Mouse (Mus musculus) gastrocnemius, postnatal 14 days (tissue): ENCODE measurements around the gene Npb. TPM values are rescaled to one million over a fixed set of nuclear protein-coding genes. Genes with fewer than 3 reads are reported as not detected.

Experiments
- DNase-seq: peaks from one replicate; pipeline ENCODE4 v3.0.0; 2021; ENCODE audit warnings: mixed read lengths
- intact Hi-C: fragments of 180-260 bp; cut with DNase I; formaldehyde crosslinking; loops from one replicate; pipeline ENCODE4 v1.15.1; 2025; ENCODE audit warnings: low total_unique reads
- total RNA-seq, 2 experiments: library from RNA; stranded (reverse); gene quantifications; 2 replicates each; pipeline ENCODE4 v1.2.3; 2021

Gene Npb
- total RNA-seq, 2 experiments from 2014 or later = not detected

DNA sequence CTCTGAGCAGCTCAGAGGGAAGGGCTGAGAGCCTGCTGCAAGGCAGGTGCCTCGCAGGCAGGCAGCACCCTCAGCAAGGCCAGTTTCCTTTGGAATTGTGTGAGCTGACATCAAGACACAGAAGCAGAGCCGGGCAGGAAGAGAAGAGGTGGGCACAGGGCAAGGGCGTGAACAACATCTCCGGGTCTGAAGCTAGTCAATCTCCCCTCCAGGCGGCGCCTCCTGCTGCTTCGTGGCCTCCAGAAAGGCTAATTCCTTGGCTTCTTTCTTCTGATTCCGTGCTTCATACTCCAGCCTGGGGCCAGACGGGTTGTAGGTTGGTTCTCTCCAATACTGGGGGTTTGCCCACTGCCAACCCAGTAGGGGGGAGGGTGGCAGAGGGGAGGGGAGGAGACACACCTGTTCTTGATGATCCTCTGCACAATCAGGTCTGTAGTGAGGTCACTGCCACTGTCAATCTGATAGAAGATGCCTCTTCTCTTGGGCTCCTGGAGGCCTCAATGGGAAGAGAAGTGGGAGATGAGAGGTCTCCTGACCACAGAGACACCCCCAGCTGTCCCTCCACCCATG is 2.3 kb downstream of the Npb start:
- intact Hi-C loops = loop anchor here (5.0 kb wide), 1 partner anchor 93 kb away; no protein-coding TSS in a partner anchor
- DNase-seq = no peak

DNA sequence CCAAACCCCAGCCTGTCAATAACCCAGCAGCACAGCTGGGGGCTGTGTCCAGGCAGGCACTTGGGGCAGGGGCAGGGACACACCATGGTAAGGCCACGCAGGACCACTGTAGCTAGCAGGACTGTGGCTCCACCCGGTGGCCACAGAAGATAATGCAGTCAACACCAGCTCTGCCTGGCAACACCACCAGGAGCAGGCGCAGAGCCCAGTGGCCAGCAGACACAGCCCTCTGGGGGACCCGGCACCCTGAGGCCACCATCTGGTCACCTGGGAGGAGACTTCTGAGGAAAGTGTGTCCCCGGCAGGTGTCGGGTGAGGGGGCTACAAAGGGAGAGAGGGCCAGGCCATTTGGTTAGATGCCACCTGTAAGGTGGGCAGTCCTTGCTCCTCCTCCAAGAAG is 4.5 kb downstream of the Npb start:
- intact Hi-C loops = loop anchor here (5.0 kb wide), 1 partner anchor 95 kb away; no protein-coding TSS in a partner anchor

DNA sequence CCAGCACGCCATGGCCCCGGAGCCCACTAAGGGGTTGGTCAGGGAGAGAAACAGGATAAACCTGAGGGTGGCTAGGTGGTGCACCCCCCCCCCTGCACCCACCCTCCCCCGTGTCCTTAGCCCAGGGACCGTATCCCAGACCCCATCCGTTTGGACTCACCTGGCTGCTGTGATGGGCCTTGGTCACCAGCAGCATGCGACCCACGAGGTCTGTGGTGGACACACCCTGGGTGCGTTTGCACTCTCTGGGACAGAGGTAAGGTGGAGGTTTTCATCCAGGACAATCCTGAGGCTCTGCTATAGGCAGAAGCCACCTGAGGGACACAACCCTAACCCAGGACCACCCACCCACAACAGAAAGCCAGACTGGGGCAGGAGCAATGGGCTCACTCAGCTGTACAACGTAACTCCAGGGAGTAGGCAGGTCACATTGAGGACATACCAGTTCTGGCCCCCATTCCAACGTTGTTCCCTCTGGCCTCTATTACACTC is 5.2 kb downstream of the Npb start:
- intact Hi-C loops = loop anchor here (5.0 kb wide), 1 partner anchor 96 kb away; no protein-coding TSS in a partner anchor
- DNase-seq = no peak

More for the DNA sequence above, 4.5 kb downstream of the Npb start:
- peak; percentile 79 for DNase-seq

DNA sequence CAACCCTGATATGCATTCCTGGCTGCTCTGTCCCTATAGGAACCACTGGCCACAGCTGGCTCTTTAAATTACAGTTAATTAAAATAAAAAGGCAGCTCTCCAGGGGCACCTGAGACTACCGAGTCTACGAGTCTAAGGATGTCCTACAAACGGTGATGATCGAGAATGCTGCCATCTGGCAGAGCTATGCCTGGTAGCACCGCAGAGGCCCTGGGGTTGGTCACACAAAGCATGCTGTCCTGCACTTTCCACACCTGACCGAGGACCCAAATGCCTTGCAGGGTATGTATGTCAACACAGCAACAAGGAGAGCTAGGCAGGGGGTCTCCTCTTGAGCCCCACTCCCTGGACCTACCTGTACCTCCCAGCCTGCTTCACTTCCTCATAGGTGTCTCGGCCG is 5.7 kb downstream of the Npb start:
- no peak for DNase-seq
- intact Hi-C loops = loop anchor here (5.0 kb wide), 1 partner anchor 97 kb away; no protein-coding TSS in a partner anchor

DNA sequence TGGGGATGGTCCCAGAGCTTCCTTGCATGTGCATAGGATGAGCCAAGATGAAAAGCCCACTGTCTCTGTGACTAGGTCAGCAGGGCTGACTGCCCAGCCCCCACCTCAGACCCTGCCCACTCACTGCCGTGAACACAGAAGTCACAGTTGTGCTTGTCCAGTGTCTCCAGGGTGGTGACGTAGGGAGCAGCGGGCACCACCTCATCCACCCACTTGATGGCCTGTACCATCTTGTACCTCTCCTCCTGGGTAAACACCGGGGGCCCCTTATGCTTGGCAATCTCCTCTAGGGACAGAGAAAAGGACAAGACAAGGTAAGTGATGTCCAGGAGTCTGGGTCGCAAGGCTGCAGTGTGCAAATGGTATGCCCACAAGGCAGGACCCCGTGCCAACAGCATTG is 6.9 kb downstream of the Npb start:
- intact Hi-C loops = no loop called here
- no peak for DNase-seq

DNA sequence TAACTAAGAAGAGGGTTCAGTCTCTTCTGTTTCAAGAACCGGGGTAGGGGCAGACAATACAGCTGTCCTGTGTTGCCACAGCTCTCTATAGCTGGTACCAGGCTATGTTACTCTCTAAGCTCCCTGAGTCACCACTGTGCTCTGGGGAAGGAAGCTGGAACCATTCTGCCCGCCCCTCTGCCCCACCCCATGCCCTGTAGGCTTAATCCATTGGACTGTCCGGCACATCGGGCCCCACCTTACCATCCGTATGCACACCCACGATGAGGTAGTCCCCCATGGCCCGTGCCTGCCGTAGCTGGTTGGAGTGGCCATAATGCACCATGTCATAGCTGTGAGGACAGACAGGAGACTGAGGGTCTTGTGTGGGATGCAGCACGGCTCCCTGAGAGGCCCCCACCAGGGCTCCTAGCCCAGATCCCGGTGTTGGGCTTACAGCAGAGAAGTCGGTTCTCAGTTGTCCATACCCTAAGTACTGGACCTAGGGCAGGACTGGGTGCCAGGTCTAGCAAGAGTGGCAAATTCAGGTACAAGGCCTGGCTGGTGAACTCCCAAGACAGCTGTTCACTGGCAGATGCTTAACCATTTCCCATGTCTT is 7.4 kb downstream of the Npb start:
- intact Hi-C loops = no loop called here
- no peak for DNase-seq

DNA sequence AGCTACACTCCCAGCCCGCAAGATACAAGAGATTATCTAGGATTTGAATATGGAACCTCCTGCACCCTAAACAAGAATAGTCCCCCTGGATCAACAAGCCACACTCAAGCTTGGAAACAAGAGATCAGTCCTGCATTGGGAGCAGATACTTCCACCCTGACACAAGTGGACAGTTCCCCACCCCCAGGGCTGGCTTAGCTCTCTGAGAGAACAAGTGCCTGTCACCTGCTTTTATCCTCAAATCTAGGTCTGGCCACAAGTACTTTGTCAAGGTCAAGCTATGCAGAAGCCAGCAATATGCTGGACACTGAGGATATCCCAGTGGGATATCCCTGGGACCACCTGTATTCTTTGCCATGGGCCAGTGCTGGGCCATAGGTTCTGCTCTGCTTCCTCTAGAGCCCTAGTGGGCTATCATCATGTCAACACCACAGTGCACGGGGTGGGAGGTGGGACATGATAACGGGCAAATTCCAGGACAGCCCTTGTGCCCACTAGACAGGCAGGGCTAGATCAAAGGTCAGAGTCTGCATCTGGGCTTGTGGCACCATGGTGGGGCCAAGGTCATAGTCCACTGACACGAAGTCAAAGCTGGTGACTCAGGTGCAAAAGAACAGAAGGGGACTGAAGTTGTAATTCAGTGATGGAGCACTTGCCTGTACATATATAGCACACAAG is 8.5 kb downstream of the Npb start:
- intact Hi-C loops = no loop called here
- DNase-seq = no peak

DNA sequence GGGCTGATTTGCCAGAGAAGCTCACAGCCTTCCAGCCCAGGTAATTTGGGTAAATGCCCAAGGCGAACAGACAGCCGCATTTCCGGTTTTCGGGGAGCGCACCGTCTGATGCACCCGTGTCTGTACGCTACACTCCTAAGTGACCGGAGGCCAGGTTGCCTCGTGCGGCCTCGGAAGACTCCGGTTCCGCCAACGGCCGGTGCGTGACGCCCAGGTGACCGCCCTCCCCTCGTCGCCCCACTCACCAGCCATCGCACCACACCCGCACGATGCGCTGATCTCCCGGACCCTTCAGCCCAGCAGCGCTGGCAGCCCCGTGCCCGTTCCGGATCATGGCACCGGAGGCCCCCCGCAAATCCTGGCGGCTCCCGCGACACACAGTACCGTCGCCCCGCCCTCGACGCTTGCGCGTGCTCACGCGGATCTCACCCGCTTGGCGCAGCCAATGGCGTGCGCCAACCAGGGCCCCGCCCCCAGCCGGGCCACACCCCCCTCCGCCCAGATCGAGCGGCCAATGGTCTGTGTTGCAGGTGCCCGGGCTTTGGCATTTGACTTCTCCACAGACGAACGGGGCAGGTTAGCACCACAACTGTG is 9.3 kb downstream of the Npb start, which contains the start of gene Pcyt2:
Gene Pcyt2, minus strand, starts transcription at position 418 of the 594 bp plus-strand sequence.
- intact Hi-C loops = no loop called here

DNA sequence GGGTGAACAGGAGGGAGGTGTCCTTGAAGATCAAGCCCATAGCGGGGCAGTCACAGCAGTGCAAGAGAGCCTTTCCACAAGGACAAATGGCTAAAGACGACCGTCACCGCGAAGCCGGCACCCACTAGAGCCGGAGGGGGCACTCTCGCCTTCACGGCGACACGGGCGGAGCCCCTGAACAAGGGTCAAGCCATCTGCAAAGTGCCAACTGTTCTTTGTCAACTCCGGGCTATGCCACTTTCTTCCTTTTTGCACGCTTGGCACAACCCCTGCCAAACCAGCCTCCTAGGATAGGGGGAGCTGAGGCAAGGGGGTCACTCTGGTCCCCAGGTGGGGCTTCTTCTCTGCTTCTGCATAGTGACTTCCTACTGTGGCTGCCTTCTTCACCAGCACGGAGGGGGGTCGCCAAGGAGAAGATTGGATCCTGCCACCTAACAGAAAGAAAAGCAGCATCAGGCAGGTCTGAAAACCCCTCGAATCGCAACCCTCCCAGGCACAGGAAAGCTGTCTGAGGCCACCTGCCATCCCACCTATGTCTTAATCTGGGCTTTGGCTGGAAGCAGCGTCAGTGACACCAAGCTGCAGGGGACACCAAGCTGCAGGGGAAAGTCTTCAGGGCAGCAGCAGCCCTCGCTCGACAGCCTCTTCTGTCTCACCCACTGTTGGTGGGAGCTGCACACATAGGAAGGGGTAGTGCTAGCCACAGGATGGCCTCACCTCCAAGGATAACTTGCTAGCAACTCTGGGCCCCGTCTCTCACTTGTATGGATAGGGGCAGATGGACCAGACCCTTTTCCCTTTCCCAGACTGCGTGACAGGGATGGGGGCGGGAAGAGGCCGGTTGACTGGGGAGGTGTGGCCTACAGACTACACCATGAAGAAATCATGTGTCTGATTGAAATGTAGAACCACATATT is 10.6 kb downstream of the Npb start:
- intact Hi-C loops = no loop called here
- no peak for DNase-seq

More for the DNA sequence above, 9.3 kb downstream of the Npb start, which contains the start of gene Pcyt2:
- peak; percentile 93 for DNase-seq

DNA sequence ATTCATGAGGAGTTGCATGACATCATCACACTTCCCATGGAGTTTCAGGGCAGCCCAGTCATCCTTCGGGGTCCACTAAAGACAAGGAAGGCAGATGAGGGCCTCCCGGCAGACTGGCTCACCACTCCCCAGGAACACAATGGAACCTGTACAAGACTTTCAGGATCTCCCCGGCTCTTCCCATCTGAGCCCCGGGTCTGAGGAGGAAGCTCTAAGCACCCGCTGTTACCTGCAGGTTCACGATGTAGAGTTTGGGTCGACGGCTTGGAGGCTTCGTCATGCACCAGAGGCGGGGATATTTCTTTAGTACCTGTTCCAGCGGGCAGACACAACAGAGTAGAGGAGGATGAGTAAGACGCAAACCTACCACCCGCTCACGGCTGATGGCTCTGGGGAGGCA is 11.9 kb downstream of the Npb start:
- intact Hi-C loops = no loop called here
- DNase-seq = no peak

DNA sequence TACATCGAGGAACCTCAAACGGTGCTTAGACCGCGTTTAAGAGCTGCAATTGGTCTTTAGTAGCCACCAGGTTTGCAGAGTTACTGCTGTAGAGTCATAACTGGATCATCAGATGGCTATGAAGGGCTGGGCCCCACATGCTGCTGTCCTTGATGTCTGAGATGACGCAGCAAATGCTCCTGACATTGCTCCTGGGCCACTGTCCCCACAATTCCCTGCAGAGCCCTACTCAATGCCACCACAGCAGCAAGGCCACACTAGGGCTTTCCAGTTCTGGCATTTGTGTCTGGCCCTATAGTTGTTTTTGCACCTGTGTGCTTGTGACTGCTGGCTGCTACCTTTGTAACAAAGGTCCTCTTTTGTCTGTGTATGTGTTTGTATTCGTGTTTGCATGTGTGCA is 14.5 kb downstream of the Npb start:
- no peak for DNase-seq
- intact Hi-C loops = no loop called here

DNA sequence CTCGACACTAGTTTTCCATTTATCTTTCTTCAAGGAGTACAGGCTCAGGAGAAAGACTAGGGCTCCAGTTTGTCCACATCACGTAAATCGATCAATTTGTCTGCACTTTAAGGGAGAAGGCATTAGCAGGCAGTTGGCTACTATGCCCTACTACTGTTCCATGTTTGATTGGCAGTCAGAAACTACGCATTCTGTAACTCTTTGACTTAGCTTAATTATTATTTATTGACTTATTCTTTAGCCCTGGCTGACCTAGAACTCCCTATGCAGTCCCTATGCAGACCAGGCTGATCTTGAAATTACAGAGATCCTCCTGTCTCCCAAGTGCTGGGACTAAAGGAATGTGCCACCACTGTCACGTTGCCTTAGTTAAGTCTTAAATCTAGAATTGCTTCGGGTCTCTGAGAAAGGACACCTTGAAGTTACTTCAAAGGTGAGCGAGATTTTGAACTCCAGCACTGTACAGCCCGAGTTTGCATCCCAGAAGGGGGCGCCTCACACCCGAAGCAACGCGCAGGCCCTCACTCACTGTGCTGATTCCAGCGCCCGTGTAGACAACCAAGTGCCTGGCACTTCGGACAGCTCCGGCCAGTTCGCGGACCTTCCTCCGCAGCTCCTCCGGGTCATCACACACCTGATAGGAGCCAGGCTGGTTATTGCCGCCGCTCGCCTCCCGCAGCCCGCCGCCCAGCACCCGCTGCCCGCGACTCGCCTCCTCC is 15.8 kb downstream of the Npb start:
- DNase-seq = peak; percentile 69
- intact Hi-C loops = no loop called here

DNA sequence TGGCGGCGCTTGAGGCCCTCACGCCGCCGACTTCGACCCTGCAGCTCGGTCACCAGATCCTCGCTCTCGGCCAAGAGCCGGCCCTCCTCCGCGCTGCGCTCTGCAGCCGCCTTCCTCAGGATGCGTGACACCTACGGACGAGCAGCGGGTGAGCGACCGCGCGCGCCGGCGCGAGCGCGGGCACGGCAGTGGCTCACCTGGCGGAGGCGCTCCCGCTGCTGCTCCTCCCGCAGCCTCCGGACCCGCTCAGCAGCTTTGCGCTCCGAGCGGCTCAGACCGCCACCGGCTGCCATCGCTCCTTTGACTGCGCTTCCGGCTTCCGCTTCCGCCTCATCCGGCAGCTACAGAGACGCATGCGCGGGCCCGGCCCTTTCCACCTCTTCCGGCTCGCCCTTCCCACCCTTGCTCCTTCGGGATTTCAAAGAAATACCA is 16.4 kb downstream of the Npb start:
- DNase-seq = peak; percentile 89
- intact Hi-C loops = no loop called here

DNA sequence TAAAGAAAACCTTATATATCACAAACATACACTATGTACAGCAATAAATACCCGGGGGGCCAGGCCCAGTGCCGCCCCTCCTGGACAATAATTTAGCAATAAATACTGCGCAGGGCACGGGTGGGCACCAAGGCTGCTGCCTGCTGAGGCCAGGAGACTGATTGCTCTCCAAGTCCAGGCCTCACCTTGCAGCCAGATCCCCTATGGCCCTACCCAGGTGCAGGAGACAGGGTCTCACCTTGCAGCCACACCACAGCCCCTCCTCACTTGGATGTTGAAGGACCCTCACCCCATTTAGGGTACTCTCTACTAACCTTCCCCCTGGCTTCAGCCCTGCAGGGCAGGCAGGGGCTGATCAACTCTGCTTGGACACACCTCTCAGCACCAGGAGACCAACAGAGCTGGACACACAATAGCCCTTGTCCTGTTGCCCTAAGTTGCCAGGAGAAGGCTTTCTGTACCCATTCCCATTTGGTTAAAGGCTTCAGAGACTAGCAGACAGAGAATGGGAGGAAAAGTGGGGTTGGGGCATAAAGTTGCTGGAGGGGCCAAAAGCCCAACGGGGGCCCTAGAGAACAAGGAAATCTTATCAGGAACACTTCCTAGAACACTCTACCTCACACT is 17.0 kb downstream of the Npb start, which contains the start of gene Sirt7:
Gene Sirt7, minus strand, starts transcription at position 89 of the 624 bp plus-strand sequence.
- intact Hi-C loops = no loop called here
- no peak for DNase-seq

DNA sequence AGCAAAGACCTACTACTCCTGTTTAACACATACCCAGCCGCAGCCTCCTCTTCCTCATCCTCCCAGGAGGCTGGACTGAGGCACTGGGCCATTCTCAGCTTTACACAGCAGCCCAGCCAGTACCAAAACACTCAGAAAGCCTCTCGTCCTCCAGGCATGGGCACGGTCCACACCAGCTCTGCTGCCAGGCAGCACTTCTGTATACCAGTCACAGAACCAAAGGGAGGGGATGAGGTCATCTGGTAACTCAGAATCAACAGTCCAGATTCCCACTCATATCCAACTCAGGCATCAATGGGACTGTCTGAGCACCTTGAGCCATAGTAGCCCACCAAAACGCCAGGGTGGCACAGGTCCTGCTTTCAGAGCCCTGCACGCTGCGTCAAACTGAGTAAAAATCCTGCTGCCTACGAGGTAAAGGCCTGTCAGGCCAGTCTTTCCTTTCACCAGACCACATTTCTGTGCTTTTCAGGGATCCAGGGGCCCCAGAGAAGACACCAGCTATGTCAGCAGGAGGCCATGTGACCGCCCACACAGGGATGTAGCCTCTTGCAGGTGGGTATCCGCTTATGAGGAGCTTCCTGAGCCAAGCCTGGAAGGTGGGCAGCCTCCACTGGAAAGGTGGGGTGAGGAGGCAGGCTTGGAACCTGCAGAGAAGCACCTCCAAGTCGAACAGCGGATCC is 18.6 kb downstream of the Npb start:
- no peak for DNase-seq
- intact Hi-C loops = no loop called here

DNA sequence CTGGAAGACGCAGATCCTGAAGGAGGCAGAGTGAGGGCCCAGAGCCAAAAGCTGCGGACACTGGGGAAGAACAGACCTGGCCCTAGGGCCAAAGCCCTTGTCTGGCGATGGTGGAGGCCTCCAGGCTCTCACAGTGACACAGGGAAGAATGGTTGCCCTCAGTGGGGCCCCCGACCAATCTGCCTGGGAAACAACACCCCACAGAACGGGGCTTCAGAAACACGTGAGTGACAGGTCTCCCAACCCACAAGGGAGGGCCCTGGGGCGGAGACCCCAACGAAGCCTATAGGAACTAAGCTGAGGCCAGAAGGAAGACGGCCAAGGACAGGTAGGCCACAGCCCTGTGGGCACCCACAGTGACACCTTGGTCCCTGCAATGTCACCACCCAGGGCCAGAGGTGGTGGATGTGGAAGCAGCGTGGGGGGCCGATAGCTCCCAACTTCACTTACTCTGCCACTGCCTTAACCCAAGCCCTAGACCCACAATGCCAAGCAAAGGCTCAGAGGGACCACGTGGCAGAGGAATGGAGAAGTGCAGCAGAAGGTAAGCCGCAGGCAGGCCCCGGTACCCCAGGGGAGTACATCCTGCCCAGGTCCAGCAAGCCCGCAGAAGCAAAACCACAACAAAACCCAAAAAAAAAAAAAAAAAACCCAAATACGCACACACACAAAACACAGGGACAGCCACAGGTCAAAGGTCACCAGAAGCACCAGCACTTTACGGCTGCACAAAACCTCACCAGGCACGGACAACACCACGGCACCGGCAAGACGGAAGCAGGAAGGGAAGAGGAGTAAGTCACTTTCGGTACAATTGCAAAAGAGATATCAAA is 19.4 kb downstream of the Npb start:
- no peak for DNase-seq
- intact Hi-C loops = no loop called here
